Mouse (Mus musculus): ENCODE data around the gene Aif1l. TPM values are rescaled to one million over a fixed set of nuclear protein-coding genes. Genes with fewer than 3 reads are reported as not detected.

Gene Aif1l
- total RNA-seq, 2 experiments from 2014 or later = 2.1 to 2.7 TPM

DNA sequence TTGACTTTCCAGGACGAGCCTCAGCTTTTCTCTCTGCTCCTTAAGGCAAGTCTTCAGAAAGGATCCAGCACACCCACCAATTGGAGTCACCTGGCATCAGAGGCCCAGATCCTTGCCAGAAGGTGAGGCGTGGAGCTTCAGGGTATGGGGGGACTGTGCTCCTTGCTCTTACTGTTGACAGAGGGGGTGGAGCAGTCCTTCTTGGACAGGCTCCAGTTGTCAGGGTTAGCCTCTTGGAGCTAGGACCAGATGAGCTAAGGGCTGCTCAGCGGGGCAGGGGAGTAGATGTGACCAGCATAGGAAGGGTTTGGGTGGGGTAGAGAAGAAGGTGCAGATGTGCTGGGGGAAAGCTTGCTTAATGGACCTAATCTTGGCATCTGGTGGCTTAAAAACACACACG is 24.0 kb upstream of the Aif1l start:
- Histone ChIP-seq H3K27ac (no peak overlapping the region), H3K4me3 (no peak overlapping the region)
- DNase-seq = no peak
- intact Hi-C loops (cut with DNase I) = no loop called here
- no peak for TF ChIP-seq CTCF (IDR thresholded peaks at IDR 0.05)

DNA sequence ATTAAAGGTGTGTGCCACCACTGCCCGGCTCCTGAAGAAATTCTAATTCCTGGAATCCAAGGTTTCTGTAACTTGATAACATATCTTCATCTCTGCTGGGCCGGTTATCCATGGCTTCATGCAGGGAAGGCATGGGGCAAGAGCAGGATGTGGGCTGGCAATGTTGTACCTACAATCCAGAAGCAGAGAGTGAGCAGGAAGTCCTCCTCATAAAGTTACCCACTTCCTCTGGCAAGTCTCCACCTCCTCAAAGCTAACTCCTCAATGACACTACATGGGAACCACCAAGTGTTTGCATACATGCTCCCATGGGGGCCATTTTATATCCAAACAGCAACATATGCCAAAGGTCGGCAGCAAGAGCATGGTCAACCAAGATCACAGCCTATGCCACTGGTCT is 20.3 kb upstream of the Aif1l start:
- TF ChIP-seq CTCF (IDR thresholded peaks at IDR 0.05) = no peak
- Histone ChIP-seq H3K4me3 (no peak overlapping the region), H3K27ac (no peak overlapping the region)
- no peak for DNase-seq
- intact Hi-C loops (cut with DNase I) = no loop called here

DNA sequence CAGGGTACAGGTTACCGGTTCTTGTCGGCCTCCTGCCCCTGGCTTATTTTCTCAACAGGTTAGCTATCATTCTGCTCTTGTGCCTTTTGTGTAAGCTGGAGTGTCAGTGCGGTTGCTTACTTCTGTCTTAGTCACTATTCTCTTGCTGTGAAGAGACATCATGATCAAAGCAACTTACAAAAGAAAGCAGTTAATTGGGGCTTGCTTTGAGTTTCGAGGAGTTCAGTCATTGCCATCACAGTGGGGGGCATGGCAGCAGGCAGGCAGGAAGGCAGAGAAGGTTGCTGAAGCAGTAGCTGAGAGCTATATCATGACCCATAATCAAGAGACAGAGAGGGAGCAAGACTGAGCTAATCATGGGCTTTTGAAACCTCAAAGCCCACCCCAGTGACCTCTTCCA is 15.4 kb upstream of the Aif1l start:
- DNase-seq = no peak
- Histone ChIP-seq H3K4me3 (no peak overlapping the region), H3K27ac (no peak overlapping the region)
- intact Hi-C loops (cut with DNase I) = no loop called here
- no peak for TF ChIP-seq CTCF (IDR thresholded peaks at IDR 0.05)

DNA sequence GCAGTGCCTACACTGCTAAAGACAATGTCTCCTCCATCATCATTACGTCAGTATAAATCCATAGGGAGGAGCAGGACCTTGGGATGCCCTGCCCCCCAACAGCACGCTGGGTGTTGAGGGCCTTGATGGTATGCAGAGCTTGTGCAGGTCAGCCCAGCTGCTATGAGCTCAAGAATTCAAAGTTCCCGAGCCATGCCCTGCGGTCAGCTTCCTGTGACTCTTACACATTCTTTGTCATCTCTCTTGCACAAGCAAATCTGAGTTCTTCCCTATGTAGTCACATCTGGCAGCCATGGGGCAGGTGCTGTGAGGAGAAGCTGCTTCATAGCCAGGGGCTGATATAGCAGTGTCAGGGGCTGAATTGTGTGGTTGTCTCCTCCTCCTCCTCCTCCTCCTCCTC is 14.9 kb upstream of the Aif1l start:
- no peak overlapping the region for H3K4me3 ChIP-seq
- H3K27ac ChIP-seq = no peak overlapping the region
- intact Hi-C loops (cut with DNase I) = no loop called here
- DNase-seq = no peak
- TF ChIP-seq CTCF (IDR thresholded peaks at IDR 0.05) = no peak

DNA sequence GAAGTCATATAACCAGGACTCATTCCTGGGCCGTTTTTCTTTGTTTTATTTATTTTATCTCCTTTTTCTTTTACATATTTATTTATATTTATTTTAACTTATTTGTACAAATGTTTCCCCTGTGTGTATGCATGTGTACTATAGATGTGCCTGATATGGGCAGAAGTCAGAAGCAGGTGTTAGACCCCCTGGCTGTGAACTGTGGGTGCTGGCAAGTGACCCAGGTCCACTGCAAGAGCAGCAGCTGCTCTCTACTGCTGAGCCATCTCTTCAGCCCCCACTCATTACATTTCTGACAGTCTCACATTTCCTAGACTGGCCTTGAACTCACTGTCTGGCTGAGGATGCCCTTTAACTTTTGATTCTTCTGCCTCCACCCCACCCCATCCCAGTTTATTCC is 11.6 kb upstream of the Aif1l start:
- TF ChIP-seq CTCF (IDR thresholded peaks at IDR 0.05) = no peak
- Histone ChIP-seq H3K27ac (no peak overlapping the region), H3K4me3 (no peak overlapping the region)
- intact Hi-C loops (cut with DNase I) = no loop called here
- DNase-seq = no peak

DNA sequence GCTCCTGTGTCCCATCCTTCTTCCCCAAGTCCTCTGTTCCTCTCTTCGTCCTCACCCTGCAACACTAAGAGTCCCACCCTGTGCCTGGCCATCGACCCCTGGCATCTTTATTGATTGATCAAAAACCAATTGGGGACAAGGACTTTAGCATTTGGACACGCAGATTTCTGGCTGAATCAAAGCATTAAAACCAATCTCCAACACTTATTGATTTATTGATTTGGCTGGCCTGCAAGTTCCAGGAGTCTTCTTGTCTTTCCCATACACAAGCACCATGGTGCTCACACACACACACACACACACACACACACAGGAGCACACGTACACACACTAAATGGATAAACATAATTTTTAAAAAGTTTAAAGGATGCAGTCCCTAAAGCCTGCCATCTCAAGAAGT is 6.9 kb upstream of the Aif1l start:
- no peak for DNase-seq
- no peak overlapping the region for H3K27ac ChIP-seq
- intact Hi-C loops (cut with DNase I) = no loop called here
- TF ChIP-seq CTCF (IDR thresholded peaks at IDR 0.05) = no peak
- H3K4me3 ChIP-seq = no peak overlapping the region

DNA sequence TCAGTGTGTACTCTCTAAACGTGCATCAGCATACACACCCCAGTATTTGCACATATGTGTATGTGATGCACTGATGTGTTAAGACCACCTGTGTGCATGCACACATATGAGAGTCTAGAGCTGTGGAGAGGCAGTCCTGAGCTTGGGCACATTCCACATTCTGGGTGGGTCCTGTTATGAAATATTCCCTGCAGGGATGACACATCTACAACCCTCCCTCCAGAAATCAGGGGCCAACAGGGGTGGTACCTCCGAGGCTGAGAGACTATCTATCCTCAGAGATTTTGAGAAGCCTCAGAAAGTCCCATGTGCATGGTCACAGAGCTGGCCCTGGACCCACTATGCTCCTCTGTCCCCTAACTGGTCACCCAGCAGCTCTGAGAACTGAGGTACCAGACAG is 4.4 kb upstream of the Aif1l start:
- H3K4me3 ChIP-seq = no peak overlapping the region
- intact Hi-C loops (cut with DNase I) = no loop called here
- peak overlapping the region; percentile 12; the same call in 1 of the 2 replicates for H3K27ac ChIP-seq
- no peak for TF ChIP-seq CTCF (IDR thresholded peaks at IDR 0.05)
- peak; percentile 51 for DNase-seq

DNA sequence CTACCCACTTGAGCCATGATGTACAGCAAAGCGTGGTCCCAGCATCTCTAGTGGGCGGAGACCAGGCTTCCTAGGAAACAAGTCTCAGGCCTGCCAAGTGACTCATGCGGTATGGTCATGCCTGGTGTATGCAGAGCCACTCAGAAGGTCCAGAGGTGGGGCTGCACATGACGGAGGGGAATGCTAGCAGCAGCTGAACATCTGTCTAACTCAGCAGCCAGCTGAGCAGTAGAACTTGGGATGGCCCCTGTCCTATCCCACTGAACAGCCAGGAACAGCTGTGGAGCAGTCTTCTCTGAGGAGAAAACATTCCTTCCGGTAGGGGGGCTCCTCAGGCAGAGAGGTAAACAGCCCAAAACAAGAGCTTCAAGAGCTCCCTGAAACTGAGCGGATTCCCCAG is 1.5 kb upstream of the Aif1l start:
- peak overlapping the region; percentile 33 for H3K4me3 ChIP-seq
- H3K27ac ChIP-seq = peak overlapping the region; percentile 63
- intact Hi-C loops (cut with DNase I) = no loop called here
- peak; percentile 76 for DNase-seq
- peak; percentile 7; the same call in 1 of the 2 replicates for TF ChIP-seq CTCF (IDR thresholded peaks at IDR 0.05)

DNA sequence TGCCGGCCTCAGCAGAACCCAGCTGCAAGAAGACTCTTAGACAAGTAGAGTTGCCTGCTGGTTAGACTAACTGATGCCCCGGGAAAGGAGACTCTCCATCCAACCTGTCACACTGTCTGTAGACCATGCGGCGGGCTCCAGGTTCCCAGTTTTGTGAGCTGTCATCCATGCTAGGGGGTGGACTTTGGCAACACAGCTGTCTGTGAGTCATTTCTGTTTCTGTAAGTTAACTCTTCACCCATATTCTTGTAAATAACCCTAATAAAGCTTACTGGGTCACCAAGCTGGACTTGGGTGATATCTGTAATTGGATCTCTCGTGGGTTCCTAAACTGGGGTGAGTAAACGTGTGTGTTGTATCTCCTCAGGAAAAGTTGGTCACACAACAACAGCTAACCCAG is 1.1 kb upstream of the Aif1l start:
- DNase-seq = no peak
- no peak for TF ChIP-seq CTCF (IDR thresholded peaks at IDR 0.05)
- peak overlapping the region; percentile 63 for H3K27ac ChIP-seq
- intact Hi-C loops (cut with DNase I) = no loop called here
- H3K4me3 ChIP-seq = peak overlapping the region; percentile 33

DNA sequence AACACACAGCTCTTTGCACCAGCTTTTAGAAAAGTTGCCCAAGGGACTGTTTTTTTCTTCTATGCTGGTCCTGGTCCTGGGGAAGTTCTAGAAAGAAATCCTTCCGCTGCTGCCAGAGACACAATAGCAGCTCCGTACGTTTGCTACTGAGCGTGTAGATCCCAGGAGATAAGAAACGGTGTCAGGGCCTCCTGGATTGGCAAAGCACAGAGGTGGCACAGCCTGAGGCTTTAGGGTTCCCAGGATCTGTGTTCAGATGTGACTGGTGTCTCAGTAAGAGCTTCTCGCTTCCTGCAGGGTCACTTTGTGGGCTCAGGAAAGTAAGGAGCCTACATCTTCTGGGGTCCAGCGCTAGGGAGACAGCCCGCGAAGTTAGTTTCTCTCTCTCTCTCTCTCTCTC is 1.0 kb downstream of the Aif1l start:
- Histone ChIP-seq H3K4me3 (peak overlapping the region; percentile 78), H3K27ac (0 out of 2 replicates have a peak overlapping the region, but pooled peaks have one; percentile 8)
- TF ChIP-seq CTCF (IDR thresholded peaks at IDR 0.05) = no peak
- DNase-seq = no peak
- intact Hi-C loops (cut with DNase I) = no loop called here

DNA sequence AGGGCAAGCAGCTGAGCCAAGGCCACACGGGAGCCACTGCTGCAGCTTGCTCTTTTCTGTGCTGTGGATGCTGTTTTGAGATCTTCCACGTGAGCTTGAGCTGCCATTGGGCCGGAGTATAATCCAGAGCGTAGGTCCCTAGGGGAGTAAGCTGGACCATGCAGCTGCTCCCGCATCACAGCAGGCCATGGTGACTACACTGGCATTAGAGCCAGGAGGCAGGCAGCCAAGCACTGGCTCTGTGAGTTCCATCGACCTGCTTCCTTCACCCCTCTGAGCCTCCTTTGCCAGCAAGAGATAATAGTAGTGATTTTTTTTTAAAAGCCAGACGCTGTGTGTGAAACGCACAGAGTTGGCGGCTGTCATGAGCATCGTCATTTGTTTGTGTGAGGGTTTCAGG is 2.3 kb downstream of the Aif1l start:
- intact Hi-C loops (cut with DNase I) = no loop called here
- H3K27ac ChIP-seq = no peak overlapping the region
- no peak for TF ChIP-seq CTCF (IDR thresholded peaks at IDR 0.05)
- no peak for DNase-seq
- no peak overlapping the region for H3K4me3 ChIP-seq

DNA sequence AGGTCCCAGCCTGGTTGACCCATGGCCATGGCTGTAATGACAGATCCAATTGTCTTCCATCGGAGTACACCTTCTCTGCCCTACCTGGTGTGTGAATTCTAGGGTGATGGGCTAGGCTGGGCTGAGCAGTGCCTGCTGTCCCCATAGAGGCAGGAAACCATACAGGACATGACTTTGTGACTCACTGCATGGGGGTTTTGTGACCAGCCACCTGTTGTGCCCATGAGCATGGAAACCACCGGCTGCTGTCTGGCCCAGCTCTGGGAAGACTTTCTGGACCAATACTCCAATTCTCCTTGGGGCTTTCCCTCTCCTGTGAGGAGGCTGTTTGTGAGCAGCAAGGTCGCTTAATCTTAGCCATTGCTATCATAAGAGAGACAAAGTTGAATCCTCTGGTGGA is 2.8 kb downstream of the Aif1l start:
- DNase-seq = no peak

DNA sequence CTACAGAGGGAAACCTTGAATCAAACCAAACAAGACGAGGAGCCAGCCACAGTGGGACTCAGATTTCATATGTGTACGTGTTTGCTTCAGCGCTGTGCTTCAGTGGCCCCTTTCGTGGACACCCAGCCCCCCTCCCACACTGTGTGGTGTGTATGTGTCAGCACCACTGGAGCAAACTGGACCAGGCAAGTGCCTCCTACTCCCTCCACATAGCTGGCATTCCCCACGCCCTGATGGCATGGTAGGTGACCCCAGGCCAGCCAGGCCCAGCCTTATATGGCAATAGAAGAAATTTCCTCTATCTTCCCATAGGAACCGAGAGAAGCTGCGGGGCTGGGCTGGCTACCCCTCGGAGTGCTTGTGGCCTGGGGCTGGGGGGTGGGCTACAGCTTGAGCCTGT is 3.7 kb downstream of the Aif1l start:
- no peak overlapping the region for H3K4me3 ChIP-seq
- no peak for DNase-seq
- TF ChIP-seq CTCF (IDR thresholded peaks at IDR 0.05) = no peak
- H3K27ac ChIP-seq = no peak overlapping the region
- intact Hi-C loops (cut with DNase I) = no loop called here

More for the DNA sequence above, 2.8 kb downstream of the Aif1l start:
- H3K27ac ChIP-seq = no peak overlapping the region
- TF ChIP-seq CTCF (IDR thresholded peaks at IDR 0.05) = no peak
- intact Hi-C loops (cut with DNase I) = no loop called here
- no peak overlapping the region for H3K4me3 ChIP-seq

DNA sequence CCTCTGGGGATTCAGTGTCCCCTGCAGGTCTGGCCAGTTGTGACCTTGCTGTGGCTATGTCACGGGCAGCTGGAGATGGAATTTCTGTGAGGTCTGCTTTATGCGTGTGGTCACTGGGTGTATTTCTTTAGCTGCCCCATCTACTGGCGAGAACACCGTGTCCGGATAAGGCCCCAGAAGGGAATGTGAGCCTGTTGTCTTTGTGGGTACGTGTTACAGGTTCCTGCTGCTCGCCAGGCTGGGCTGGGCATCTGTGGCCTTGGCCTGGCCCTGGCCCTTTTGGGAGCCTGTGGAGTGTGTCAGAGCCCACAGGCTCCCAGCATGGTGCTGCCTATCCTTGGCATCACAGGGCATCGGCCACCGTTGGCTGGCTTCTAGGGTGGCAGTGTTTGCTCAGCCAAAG is 4.8 kb downstream of the Aif1l start:
- no peak overlapping the region for H3K27ac ChIP-seq
- H3K4me3 ChIP-seq = no peak overlapping the region
- no peak for TF ChIP-seq CTCF (IDR thresholded peaks at IDR 0.05)
- intact Hi-C loops (cut with DNase I) = no loop called here
- peak; percentile 41 for DNase-seq

DNA sequence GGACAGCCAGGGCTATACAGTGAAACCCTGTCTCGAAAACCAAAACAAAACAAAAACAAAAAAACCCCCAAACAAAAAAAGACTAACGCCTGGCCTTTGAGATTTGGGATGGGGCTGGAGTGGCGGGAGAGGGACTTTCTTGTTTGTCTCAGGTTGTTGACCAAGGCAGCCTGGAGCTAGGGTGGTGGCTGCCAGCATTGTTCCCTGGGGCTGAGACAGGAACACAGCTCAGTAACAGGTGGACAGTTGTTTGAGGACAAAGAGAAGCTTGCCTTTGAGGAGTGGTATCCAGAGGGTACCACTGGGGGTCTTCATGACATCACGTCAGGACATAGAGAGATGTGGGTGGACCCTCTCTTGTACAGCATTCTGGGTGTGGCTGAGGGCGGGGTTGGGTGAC is 5.7 kb downstream of the Aif1l start:
- intact Hi-C loops (cut with DNase I) = no loop called here

More for the DNA sequence above, 5.7 kb downstream of the Aif1l start:
- no peak for DNase-seq
- H3K27ac ChIP-seq = no peak overlapping the region
- TF ChIP-seq CTCF (IDR thresholded peaks at IDR 0.05) = no peak
- no peak overlapping the region for H3K4me3 ChIP-seq

Data from gastrocnemius, adult 2 months (tissue).